Mouse (Mus musculus): ENCODE results near the gene Ccna1.

Gene Ccna1

GRCm38 (mm10) chr3:55055038-55055746 lies at the start of gene Ccna1:
Gene Ccna1, minus strand, starts transcription at chr3:55055501.
- peak; percentile 86 for DNase-seq

GRCm38 (mm10) chr3:55101092-55101491 lies 45.8 kb upstream of the Ccna1 start:
- DNase-seq = no peak

GRCm38 (mm10) chr3:55098990-55099389 lies 43.7 kb upstream of the Ccna1 start:
- no peak for DNase-seq

GRCm38 (mm10) chr3:55098014-55098413 lies 42.7 kb upstream of the Ccna1 start:
- DNase-seq = no peak

GRCm38 (mm10) chr3:55097186-55097585 lies 41.9 kb upstream of the Ccna1 start:
- DNase-seq = no peak

GRCm38 (mm10) chr3:55096655-55097005 lies 41.3 kb upstream of the Ccna1 start:
- DNase-seq = no peak

- DNase-seq = no peak
Measured at GRCm38 (mm10) chr3:55095968-55096654, 40.8 kb upstream of the Ccna1 start.

GRCm38 (mm10) chr3:55093161-55093560 lies 37.9 kb upstream of the Ccna1 start:
- no peak for DNase-seq

- no peak for DNase-seq
Measured at GRCm38 (mm10) chr3:55089291-55089690, 34.0 kb upstream of the Ccna1 start.

GRCm38 (mm10) chr3:55088843-55089242 lies 33.5 kb upstream of the Ccna1 start:
- DNase-seq = peak; percentile 50

GRCm38 (mm10) chr3:55088359-55088758 lies 33.1 kb upstream of the Ccna1 start:
- DNase-seq = no peak

GRCm38 (mm10) chr3:55087360-55087759 lies 32.1 kb upstream of the Ccna1 start:
- DNase-seq = no peak

- no peak for DNase-seq
Measured at GRCm38 (mm10) chr3:55086948-55087347, 31.6 kb upstream of the Ccna1 start.

GRCm38 (mm10) chr3:55085716-55086115 lies 30.4 kb upstream of the Ccna1 start:
- DNase-seq = no peak

- no peak for DNase-seq
Measured at GRCm38 (mm10) chr3:55084781-55085180, 29.5 kb upstream of the Ccna1 start.

- DNase-seq = peak; percentile 85
Measured at GRCm38 (mm10) chr3:55080055-55080454, 24.8 kb upstream of the Ccna1 start.

- no peak for DNase-seq
Measured at GRCm38 (mm10) chr3:55079619-55080018, 24.3 kb upstream of the Ccna1 start.

GRCm38 (mm10) chr3:55078233-55078632 lies 22.9 kb upstream of the Ccna1 start:
- no peak for DNase-seq

- no peak for DNase-seq
Measured at GRCm38 (mm10) chr3:55075294-55075648, 20.0 kb upstream of the Ccna1 start.

GRCm38 (mm10) chr3:55074576-55075293 lies 19.4 kb upstream of the Ccna1 start:
- DNase-seq = no peak

GRCm38 (mm10) chr3:55067791-55068434 lies 12.6 kb upstream of the Ccna1 start:
- DNase-seq = no peak

- DNase-seq = no peak
Measured at GRCm38 (mm10) chr3:55066666-55067023, 11.3 kb upstream of the Ccna1 start.
